Mouse (Mus musculus) forebrain, embryonic 16.5 days (tissue): ENCODE measurements around the gene Zbtb7a. TPM values are rescaled to one million over a fixed set of nuclear protein-coding genes. Genes with fewer than 3 reads are reported as not detected.

Experiments used
- ATAC-seq: fragments of 200-750 bp; cut with Nextera tagmentation; 2 replicates; pipeline ENCODE4 v1.8.0; 2017; ENCODE audit warnings: mild to moderate bottlenecking, moderate library complexity
- H3K27ac ChIP-seq: fragments of 300-500 bp; sonication (generic); 2 replicates; pipeline ENCODE4 v1.5.1; 2014; ENCODE audit warnings: low read length, control low read depth
- H3K27me3 ChIP-seq: fragments of 300-500 bp; sonication (generic); replicated peaks from 2 replicates; pipeline ENCODE4 v1.6.1; 2014; ENCODE audit warnings: low read length; ENCODE audit not compliant: control insufficient read depth, insufficient read depth
- H3K36me3 ChIP-seq: fragments of 300-500 bp; sonication (generic); 2 replicates; pipeline ENCODE4 v1.6.1; 2014; ENCODE audit not compliant: control insufficient read depth, insufficient read depth
- H3K4me1 ChIP-seq: fragments of 300-500 bp; sonication (generic); replicated peaks from 2 replicates; pipeline ENCODE4 v1.6.1; 2014; ENCODE audit warnings: low read length; ENCODE audit not compliant: control insufficient read depth, insufficient read depth
- H3K4me2 ChIP-seq: fragments of 300-500 bp; sonication (generic); 2 replicates; pipeline ENCODE4 v1.6.1; 2014; ENCODE audit warnings: mild to moderate bottlenecking, low read length, control low read depth
- H3K4me3 ChIP-seq: fragments of 300-500 bp; sonication (generic); replicated peaks from 2 replicates; pipeline ENCODE4 v1.5.1; 2014; ENCODE audit warnings: mild to moderate bottlenecking, low read length, control low read depth
- H3K9ac ChIP-seq: fragments of 300-500 bp; sonication (generic); replicated peaks from 2 replicates; pipeline ENCODE4 v1.6.1; 2014; ENCODE audit warnings: low read depth, low read length, control low read depth
- H3K9me3 ChIP-seq: fragments of 300-500 bp; sonication (generic); 2 replicates; pipeline ENCODE4 v1.6.1; 2016; ENCODE audit warnings: low read length; ENCODE audit not compliant: control insufficient read depth
- WGBS: fragments of 180-500 bp; shearing (Covaris S2); extraction: QIAGEN DNeasy Blood & Tissue Kit; methylation state at CpG from one replicate; pipeline ENCODE4 v1.1.7; 2014; 5-methylcytosine and 5-hydroxymethylcytosine counted together
- polyA plus RNA-seq: library from polyadenylated mRNA; unstranded; fragments of >200 nt; fragmentation: Nextera tagmentation; extraction: Ambion mirVana; gene quantifications from 2 replicates; pipeline ENCODE4 v1.2.1, GENCODE M21; 2015

Zbtb7a gene
- polyA plus RNA-seq, 1 experiment from 2014 or later, result 11.8 TPM

- WGBS, result 95% methylated on average over 6 of the region's 6 CpGs
- Histone ChIP-seq H3K9me3 (no peaks in the 10 kb centered on the region), H3K27ac (no peak overlapping the region), H3K4me2 (no peak overlapping the region), H3K4me3 (no peak overlapping the region), H3K9ac (no peak overlapping the region), H3K36me3 (peaks cover 37% of the 10 kb centered on the region), H3K4me1 (no peaks in the 10 kb centered on the region), H3K27me3 (no peaks in the 10 kb centered on the region)
- no peak for ATAC-seq
Measured at GRCm38 (mm10) chr10:81112946-81113345, 22.1 kb upstream of the Zbtb7a start.

- 97% methylated on average over 10 of the region's 10 CpGs for WGBS
Measured at GRCm38 (mm10) chr10:81119625-81120024, 15.4 kb upstream of the Zbtb7a start.

GRCm38 (mm10) chr10:81120650-81121049 lies 14.4 kb upstream of the Zbtb7a start:
- ATAC-seq, result no peak
- H3K27ac ChIP-seq, result no peak overlapping the region
- no peaks in the 10 kb centered on the region for H3K9me3 ChIP-seq
- H3K36me3 ChIP-seq, result peaks cover 42% of the 10 kb centered on the region
- H3K4me3 ChIP-seq, result no peak overlapping the region
- no peaks in the 10 kb centered on the region for H3K4me1 ChIP-seq
- no peaks in the 10 kb centered on the region for H3K27me3 ChIP-seq
- no peak overlapping the region for H3K9ac ChIP-seq
- H3K4me2 ChIP-seq, result no peak overlapping the region
- 88% methylated on average over 7 of the region's 7 CpGs for WGBS

More at GRCm38 (mm10) chr10:81119625-81120024, 15.4 kb upstream of the Zbtb7a start:
- H3K9ac ChIP-seq, result no peak overlapping the region
- no peaks in the 10 kb centered on the region for H3K9me3 ChIP-seq
- no peak overlapping the region for H3K4me2 ChIP-seq
- no peak for ATAC-seq
- H3K27ac ChIP-seq, result no peak overlapping the region
- H3K4me3 ChIP-seq, result no peak overlapping the region
- H3K27me3 ChIP-seq, result no peaks in the 10 kb centered on the region
- no peaks in the 10 kb centered on the region for H3K4me1 ChIP-seq
- peaks cover 49% of the 10 kb centered on the region for H3K36me3 ChIP-seq

GRCm38 (mm10) chr10:81122889-81123288 lies 12.1 kb upstream of the Zbtb7a start:
- Histone ChIP-seq H3K4me3 (no peak overlapping the region), H3K9ac (no peak overlapping the region), H3K4me1 (no peaks in the 10 kb centered on the region), H3K9me3 (no peaks in the 10 kb centered on the region), H3K27me3 (0 out of 2 replicates have a peak, but pooled peaks cover under 1% of the 10 kb centered on the region), H3K27ac (no peak overlapping the region), H3K4me2 (no peak overlapping the region), H3K36me3 (peaks cover 42% of the 10 kb centered on the region)
- WGBS, result 84% methylated on average over 2 of the region's 2 CpGs
- ATAC-seq, result no peak

- 81% methylated on average over 11 of the region's 11 CpGs for WGBS
- no peak overlapping the region for H3K9ac ChIP-seq
- ATAC-seq, result no peak
Measured at GRCm38 (mm10) chr10:81123500-81123899, 11.5 kb upstream of the Zbtb7a start.

GRCm38 (mm10) chr10:81134181-81134587 lies 836 bp upstream of the Zbtb7a start:
- Histone ChIP-seq H3K4me3 (no peak overlapping the region), H3K9me3 (no peaks in the 10 kb centered on the region)

More at GRCm38 (mm10) chr10:81123500-81123899, 11.5 kb upstream of the Zbtb7a start:
- H3K27ac ChIP-seq, result no peak overlapping the region
- H3K9me3 ChIP-seq, result no peaks in the 10 kb centered on the region
- no peak overlapping the region for H3K4me3 ChIP-seq
- peaks cover 7% of the 10 kb centered on the region; the same call in 1 of the 2 replicates for H3K27me3 ChIP-seq
- no peaks in the 10 kb centered on the region for H3K4me1 ChIP-seq
- peaks cover 39% of the 10 kb centered on the region for H3K36me3 ChIP-seq
- no peak overlapping the region for H3K4me2 ChIP-seq

GRCm38 (mm10) chr10:81135831-81136705 lies 1.0 kb downstream of the Zbtb7a start:
- WGBS, result under 1% methylated on average over 72 of the region's 86 CpGs
- Histone ChIP-seq H3K27me3 (peaks cover 29% of the 10 kb centered on the region), H3K9me3 (no peaks in the 10 kb centered on the region), H3K36me3 (no peaks in the 10 kb centered on the region), H3K4me2 (peak overlapping the region; percentile 91), H3K27ac (peak overlapping the region; percentile 97), H3K4me1 (peaks cover 40% of the 10 kb centered on the region), H3K9ac (peak overlapping the region; percentile 93), H3K4me3 (peak overlapping the region; percentile 86)
- ATAC-seq, result peak; percentile 21; the same call in 1 of the 2 replicates

More at GRCm38 (mm10) chr10:81134181-81134587, 836 bp upstream of the Zbtb7a start:
- Histone ChIP-seq H3K27me3 (peaks cover 39% of the 10 kb centered on the region), H3K9ac (no peak overlapping the region), H3K36me3 (no peaks in the 10 kb centered on the region), H3K4me2 (no peak overlapping the region), H3K4me1 (peaks cover 27% of the 10 kb centered on the region), H3K27ac (no peak overlapping the region)
- WGBS, result 1% methylated on average over 16 of the region's 16 CpGs
- ATAC-seq, result no peak

GRCm38 (mm10) chr10:81136706-81137231 lies 1.7 kb downstream of the Zbtb7a start:
- H3K9ac ChIP-seq, result peak overlapping the region; percentile 93
- H3K4me3 ChIP-seq, result peak overlapping the region; percentile 86
- peak overlapping the region; percentile 97 for H3K27ac ChIP-seq
- H3K4me2 ChIP-seq, result peak overlapping the region; percentile 91
- peaks cover 44% of the 10 kb centered on the region for H3K4me1 ChIP-seq
- no peaks in the 10 kb centered on the region for H3K9me3 ChIP-seq
- H3K36me3 ChIP-seq, result no peaks in the 10 kb centered on the region
- WGBS, result under 1% methylated on average over 45 of the region's 50 CpGs
- H3K27me3 ChIP-seq, result peaks cover 29% of the 10 kb centered on the region
- peak; percentile 49 for ATAC-seq
